Mouse (Mus musculus): ENCODE data around the gene Efna3. TPM values are rescaled to one million over a fixed set of nuclear protein-coding genes. Genes with fewer than 3 reads are reported as not detected.

Efna3 gene
- polyA plus RNA-seq, 1 experiment from 2014 or later, result 11.5 TPM

DNA sequence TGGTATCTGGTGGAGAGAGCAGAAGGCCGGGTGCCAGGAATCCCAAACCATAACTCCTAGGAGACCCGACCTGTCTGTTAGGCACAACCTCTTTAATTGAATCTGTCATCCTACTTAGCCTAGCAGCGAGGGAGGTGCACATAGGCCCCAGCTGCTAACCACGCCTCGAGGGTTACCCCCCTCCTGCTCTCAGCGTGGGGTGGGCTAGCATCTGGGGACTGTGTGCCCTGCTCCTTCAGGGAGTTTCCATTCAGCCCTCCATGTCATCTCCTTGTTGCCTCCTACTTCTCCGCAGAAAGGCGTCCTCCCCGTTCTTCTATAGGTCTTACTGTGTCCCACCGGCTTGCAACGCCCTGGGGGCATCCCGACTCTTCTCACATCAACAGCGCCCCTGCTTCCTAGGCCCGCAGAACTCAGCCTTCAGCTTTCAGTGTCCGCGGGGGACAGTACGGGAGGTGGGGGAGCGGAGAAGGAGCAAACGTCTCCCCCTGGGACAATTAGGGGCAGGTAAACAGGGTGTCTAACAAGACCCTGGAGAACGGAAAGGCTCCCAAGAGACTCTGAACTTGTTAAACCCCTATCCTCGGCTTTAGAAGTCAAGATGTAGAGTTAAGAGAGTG is 3.7 kb downstream of the Efna3 start:
- peaks cover 57% of the 10 kb centered on the region for H3K4me1 ChIP-seq (ENCODE audit: insufficient read depth, low read length)
- H3K4me3 ChIP-seq (ENCODE audit: low read length), result peak overlapping the region; percentile 63
- peaks cover 20% of the 10 kb centered on the region for H3K27me3 ChIP-seq (ENCODE audit: insufficient read depth, low read length)
- no peak for ATAC-seq (ENCODE audit: low FRiP score, low TSS enrichment)
- no peak overlapping the region for H3K27ac ChIP-seq (ENCODE audit: low read length)
- no peaks in the 10 kb centered on the region for H3K9me3 ChIP-seq (ENCODE audit: low read length)
- no peaks in the 10 kb centered on the region for H3K36me3 ChIP-seq (ENCODE audit: insufficient read depth, low read length)
- peak overlapping the region; percentile 63; the same call in 1 of the 2 replicates for H3K9ac ChIP-seq (replicated peaks; ENCODE audit: low read length)
- 15% methylated on average over 21 of the region's 21 CpGs for WGBS
- peak overlapping the region; percentile 79 for H3K4me2 ChIP-seq (replicated peaks; ENCODE audit: low read depth, low read length)

DNA sequence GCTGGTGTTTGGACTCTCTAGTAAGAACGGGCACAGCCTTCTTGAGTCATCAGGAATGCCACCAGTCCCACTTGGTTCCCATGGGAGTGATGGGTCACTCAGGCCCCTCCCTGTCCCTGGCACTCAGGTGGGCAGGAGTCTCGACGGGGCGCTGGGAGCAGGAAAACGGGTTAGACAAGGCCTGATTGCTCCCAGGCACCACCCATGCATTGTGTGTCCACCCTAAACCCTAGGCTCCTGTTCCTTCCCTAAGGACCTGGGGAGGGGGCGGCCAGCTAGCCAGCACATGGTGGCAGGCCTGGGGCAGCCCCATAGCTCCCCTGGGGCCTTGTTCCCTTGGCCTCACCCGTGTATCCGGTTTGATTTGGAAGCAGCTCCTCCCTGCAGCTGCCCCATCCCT is 4.4 kb downstream of the Efna3 start:
- no peak for ATAC-seq (ENCODE audit: low FRiP score, low TSS enrichment)
- H3K4me2 ChIP-seq (replicated peaks; ENCODE audit: low read depth, low read length), result no peak overlapping the region
- no peak overlapping the region for H3K9ac ChIP-seq (replicated peaks; ENCODE audit: low read length)
- no peaks in the 10 kb centered on the region for H3K9me3 ChIP-seq (ENCODE audit: low read length)
- H3K27me3 ChIP-seq (ENCODE audit: insufficient read depth, low read length), result peaks cover 20% of the 10 kb centered on the region
- H3K36me3 ChIP-seq (ENCODE audit: insufficient read depth, low read length), result no peaks in the 10 kb centered on the region
- H3K27ac ChIP-seq (ENCODE audit: low read length), result no peak overlapping the region
- 66% methylated on average over 8 of the region's 8 CpGs for WGBS
- H3K4me1 ChIP-seq (ENCODE audit: insufficient read depth, low read length), result peaks cover 57% of the 10 kb centered on the region
- H3K4me3 ChIP-seq (ENCODE audit: low read length), result no peak overlapping the region

DNA sequence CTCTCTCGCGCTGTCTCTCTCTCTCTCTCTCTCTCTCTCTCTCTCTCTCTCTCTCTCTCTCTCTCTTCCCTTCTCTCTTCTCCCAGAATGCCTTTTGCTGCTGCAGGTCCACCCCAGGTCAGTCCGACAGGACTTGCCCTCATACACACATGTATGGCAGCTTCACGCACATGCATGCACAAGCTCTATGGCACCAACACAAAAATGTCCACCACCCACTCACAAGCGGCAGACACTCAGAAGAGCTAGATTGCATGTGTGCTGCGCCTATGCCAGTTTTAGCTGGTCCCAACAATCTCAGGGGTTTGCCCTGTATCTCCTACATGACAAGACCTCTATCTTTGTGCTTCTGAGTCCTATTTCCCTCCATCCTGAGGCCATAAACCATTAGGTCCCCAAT is 5.5 kb downstream of the Efna3 start:
- no peak overlapping the region for H3K4me3 ChIP-seq (ENCODE audit: low read length)
- no peak overlapping the region for H3K9ac ChIP-seq (replicated peaks; ENCODE audit: low read length)
- WGBS, result 55% methylated on average over 6 of the region's 6 CpGs
- H3K4me2 ChIP-seq (replicated peaks; ENCODE audit: low read depth, low read length), result no peak overlapping the region
- no peak for ATAC-seq (ENCODE audit: low FRiP score, low TSS enrichment)
- H3K27ac ChIP-seq (ENCODE audit: low read length), result no peak overlapping the region
- H3K36me3 ChIP-seq (ENCODE audit: insufficient read depth, low read length), result no peaks in the 10 kb centered on the region
- H3K9me3 ChIP-seq (ENCODE audit: low read length), result no peaks in the 10 kb centered on the region
- H3K27me3 ChIP-seq (ENCODE audit: insufficient read depth, low read length), result peaks cover 20% of the 10 kb centered on the region
- H3K4me1 ChIP-seq (ENCODE audit: insufficient read depth, low read length), result peaks cover 54% of the 10 kb centered on the region

DNA sequence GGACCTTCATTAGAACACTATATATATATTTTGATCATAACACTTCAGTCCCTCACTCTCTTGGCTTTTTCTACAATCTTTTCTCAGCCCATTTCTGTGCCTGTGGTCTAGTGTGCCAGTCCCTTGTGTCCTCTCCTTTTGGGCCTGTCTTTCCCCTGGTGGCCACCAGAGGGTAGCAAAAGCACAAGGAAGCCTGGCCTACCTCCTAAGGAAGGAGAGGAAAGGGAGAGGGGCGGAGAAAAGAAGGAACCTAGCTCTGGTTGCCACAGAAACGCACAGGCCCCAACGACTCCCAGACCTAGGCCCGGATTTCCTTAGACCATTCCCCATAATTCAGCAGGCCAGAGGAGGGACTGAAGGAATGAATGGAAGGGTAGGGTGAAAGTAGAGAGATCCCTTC is 5.9 kb downstream of the Efna3 start:
- peaks cover 50% of the 10 kb centered on the region for H3K4me1 ChIP-seq (ENCODE audit: insufficient read depth, low read length)
- peak; percentile 20 for ATAC-seq (ENCODE audit: low FRiP score, low TSS enrichment)

DNA sequence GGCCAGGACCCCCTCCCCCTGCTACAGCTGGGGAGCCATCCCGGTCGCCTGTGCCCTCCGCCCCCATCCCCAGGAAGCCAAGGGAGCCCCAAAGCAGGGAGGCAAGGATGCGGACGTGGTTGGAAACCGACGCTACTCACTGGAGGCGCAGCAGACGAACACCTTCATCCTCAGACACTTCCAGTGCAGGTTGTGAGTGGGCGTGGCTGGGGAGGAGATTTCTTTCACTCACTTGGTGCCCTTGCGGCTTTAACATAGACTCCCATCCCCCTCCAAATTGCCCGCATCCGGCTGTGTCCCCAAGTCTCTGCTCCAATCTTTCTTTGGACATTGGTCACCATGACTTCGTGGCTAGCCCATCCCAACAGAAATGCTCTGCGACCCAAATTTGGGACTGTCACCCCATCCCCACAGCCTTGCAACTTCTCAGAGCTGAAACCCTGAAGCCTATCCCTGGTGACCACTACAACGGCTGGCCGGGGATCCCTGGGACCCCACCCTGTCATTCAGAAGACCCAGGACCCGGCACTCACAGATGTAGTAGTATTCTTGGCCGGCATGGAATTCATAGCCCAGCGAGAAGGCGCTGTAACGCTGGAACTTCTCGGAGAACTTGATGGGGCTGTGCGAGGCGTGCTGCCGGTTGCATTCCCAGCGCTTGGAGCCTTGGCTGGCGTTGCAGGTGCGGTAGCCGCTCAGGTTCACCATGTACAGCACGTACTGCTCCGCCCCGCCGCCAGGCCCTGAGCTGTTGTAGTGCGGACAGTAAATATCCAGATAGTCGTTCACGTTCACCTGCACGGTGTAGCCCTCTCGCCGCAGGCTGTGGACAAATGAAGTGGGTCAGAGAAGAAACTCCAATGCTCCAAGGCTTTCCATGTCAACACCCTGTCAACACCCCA is 6.6 kb downstream of the Efna3 start:
- Histone ChIP-seq H3K27me3 (ENCODE audit: insufficient read depth, low read length) (peaks cover 20% of the 10 kb centered on the region), H3K9ac (replicated peaks; ENCODE audit: low read length) (peak overlapping the region; percentile 58; the same call in 1 of the 2 replicates), H3K9me3 (ENCODE audit: low read length) (no peaks in the 10 kb centered on the region), H3K27ac (ENCODE audit: low read length) (no peak overlapping the region), H3K4me3 (ENCODE audit: low read length) (peak overlapping the region; percentile 43), H3K36me3 (ENCODE audit: insufficient read depth, low read length) (no peaks in the 10 kb centered on the region), H3K4me1 (ENCODE audit: insufficient read depth, low read length) (peaks cover 43% of the 10 kb centered on the region), H3K4me2 (replicated peaks; ENCODE audit: low read depth, low read length) (peak overlapping the region; percentile 68)
- peak; percentile 28; the same call in 1 of the 2 replicates for ATAC-seq (ENCODE audit: low FRiP score, low TSS enrichment)
- 13% methylated on average over 40 of the region's 40 CpGs for WGBS

More for the DNA sequence above, 5.9 kb downstream of the Efna3 start:
- Histone ChIP-seq H3K27ac (ENCODE audit: low read length) (no peak overlapping the region), H3K27me3 (ENCODE audit: insufficient read depth, low read length) (peaks cover 20% of the 10 kb centered on the region), H3K36me3 (ENCODE audit: insufficient read depth, low read length) (no peaks in the 10 kb centered on the region), H3K4me3 (ENCODE audit: low read length) (no peak overlapping the region; the same call in 1 of the 2 replicates), H3K9ac (replicated peaks; ENCODE audit: low read length) (no peak overlapping the region), H3K9me3 (ENCODE audit: low read length) (no peaks in the 10 kb centered on the region), H3K4me2 (replicated peaks; ENCODE audit: low read depth, low read length) (peak overlapping the region; percentile 68; the same call in 1 of the 2 replicates)
- WGBS, result 3% methylated on average over 4 of the region's 4 CpGs

DNA sequence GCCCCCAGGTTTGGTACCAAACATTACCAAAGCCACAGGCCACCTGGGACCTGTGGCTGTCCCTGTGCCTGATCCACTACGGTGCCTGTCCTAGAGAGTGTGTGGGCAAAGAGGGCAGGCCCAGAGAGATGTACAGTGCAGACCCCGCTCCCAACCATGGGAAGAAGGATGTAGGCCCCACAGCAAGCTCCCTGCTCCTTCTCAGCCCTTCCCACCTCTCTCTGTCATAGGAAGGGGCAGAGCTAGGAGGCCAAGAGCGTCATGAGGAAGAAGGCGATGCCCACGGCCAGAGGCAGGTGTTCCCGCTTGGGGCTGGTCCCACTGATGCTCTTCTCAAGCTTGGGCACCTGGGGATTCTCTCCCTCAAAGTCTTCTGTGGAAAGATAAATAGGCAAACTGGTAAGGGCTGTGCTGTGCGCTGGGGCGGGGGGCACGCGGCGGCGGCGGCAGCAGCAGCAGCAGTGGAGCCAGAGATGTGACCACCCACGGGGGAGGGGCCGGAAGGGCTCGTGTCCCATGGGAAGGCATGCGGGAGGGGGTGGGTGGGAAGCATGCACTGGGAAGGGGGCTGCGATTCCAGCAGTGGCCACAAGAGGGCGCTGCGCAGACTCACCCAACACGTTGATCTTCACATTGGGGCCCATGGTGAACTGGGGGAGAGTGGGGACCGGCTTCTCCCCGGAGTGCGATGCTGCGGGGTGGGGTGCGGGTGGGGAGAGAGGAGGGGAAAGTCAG is 7.4 kb downstream of the Efna3 start:
- ATAC-seq (ENCODE audit: low FRiP score, low TSS enrichment), result peak; percentile 33; the same call in 1 of the 2 replicates
- Histone ChIP-seq H3K4me3 (ENCODE audit: low read length) (peak overlapping the region; percentile 43), H3K27ac (ENCODE audit: low read length) (peak overlapping the region; percentile 9; the same call in 1 of the 2 replicates), H3K4me2 (replicated peaks; ENCODE audit: low read depth, low read length) (peak overlapping the region; percentile 68), H3K4me1 (ENCODE audit: insufficient read depth, low read length) (peaks cover 35% of the 10 kb centered on the region), H3K27me3 (ENCODE audit: insufficient read depth, low read length) (peaks cover 18% of the 10 kb centered on the region; the same call in 1 of the 2 replicates), H3K9ac (replicated peaks; ENCODE audit: low read length) (peak overlapping the region; percentile 58), H3K36me3 (ENCODE audit: insufficient read depth, low read length) (no peaks in the 10 kb centered on the region), H3K9me3 (ENCODE audit: low read length) (no peaks in the 10 kb centered on the region)
- WGBS, result 7% methylated on average over 26 of the region's 26 CpGs

DNA sequence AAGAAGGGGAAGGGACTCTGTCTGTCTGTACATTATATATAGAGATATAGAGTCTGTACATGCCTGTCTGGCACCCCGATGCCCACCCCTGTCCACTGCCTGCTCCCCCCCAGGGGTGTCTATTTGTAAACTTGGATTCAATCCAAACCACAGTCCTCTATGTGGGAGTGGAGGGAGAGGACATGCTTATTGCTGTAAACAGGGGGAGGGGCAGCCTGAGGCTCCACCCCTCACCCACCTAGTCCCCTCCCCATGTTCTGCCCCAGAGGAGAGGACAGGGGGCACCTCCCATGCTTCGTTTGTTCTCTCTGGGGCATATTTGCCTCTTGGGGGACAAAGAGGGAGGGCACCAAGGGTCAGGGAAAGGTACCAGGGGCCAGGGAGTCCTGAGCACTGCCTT is 8.0 kb downstream of the Efna3 start:
- Histone ChIP-seq H3K27ac (ENCODE audit: low read length) (peak overlapping the region; percentile 9; the same call in 1 of the 2 replicates), H3K36me3 (ENCODE audit: insufficient read depth, low read length) (no peaks in the 10 kb centered on the region), H3K4me3 (ENCODE audit: low read length) (peak overlapping the region; percentile 43), H3K27me3 (ENCODE audit: insufficient read depth, low read length) (peaks cover 13% of the 10 kb centered on the region; the same call in 1 of the 2 replicates), H3K4me2 (replicated peaks; ENCODE audit: low read depth, low read length) (peak overlapping the region; percentile 68), H3K9me3 (ENCODE audit: low read length) (no peaks in the 10 kb centered on the region), H3K4me1 (ENCODE audit: insufficient read depth, low read length) (peaks cover 29% of the 10 kb centered on the region), H3K9ac (replicated peaks; ENCODE audit: low read length) (peak overlapping the region; percentile 58)
- ATAC-seq (ENCODE audit: low FRiP score, low TSS enrichment), result no peak
- WGBS, result 44% methylated on average over 2 of the region's 2 CpGs

DNA sequence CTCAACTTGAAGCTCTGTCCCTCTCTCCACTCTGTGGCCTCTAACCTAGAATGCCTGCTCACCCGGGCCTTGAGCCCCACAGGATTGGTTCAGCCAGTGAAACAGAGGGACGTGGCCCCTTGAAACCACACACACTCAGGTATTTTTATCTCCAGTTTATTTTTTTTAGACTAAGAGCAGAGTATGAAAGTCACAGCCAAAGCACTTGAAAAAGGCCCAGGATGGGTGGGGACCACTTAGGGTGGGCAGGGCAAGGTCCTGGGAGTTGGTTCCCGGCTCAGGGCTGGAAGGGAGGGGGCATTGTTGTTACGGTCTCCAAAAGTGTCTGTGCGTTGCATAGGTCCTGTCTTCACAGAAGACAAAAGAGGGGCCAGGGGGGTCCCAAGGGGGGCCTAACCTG is 8.4 kb downstream of the Efna3 start:
- 78% methylated on average over 5 of the region's 5 CpGs for WGBS
- H3K9me3 ChIP-seq (ENCODE audit: low read length), result no peaks in the 10 kb centered on the region
- no peak overlapping the region for H3K27ac ChIP-seq (ENCODE audit: low read length)
- H3K4me1 ChIP-seq (ENCODE audit: insufficient read depth, low read length), result peaks cover 25% of the 10 kb centered on the region
- no peak overlapping the region for H3K9ac ChIP-seq (replicated peaks; ENCODE audit: low read length)
- peaks cover 13% of the 10 kb centered on the region; the same call in 1 of the 2 replicates for H3K27me3 ChIP-seq (ENCODE audit: insufficient read depth, low read length)
- no peak overlapping the region for H3K4me2 ChIP-seq (replicated peaks; ENCODE audit: low read depth, low read length)
- ATAC-seq (ENCODE audit: low FRiP score, low TSS enrichment), result no peak
- H3K36me3 ChIP-seq (ENCODE audit: insufficient read depth, low read length), result no peaks in the 10 kb centered on the region
- H3K4me3 ChIP-seq (ENCODE audit: low read length), result no peak overlapping the region

DNA sequence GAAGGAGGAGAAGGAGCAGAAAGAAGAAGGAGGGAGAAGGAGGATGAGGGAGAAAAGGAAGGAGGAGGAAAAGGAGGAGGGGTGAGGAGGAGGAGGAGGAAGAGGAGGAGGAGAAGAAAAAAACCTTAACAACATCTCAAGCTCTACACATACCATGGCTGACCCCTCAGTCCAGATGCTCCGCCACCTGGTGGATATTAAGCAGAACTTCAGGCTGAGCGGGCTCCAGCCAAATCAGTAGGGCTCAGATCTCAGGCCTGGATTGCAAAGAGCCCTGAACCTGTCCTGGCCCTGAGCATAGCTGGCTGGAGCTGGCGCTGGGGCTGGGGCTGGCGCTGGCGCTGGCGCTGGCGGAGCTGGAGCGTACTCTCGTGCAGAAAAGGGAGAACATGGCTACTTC is 14.7 kb downstream of the Efna3 start:
- peaks cover 12% of the 10 kb centered on the region for H3K4me1 ChIP-seq (ENCODE audit: insufficient read depth, low read length)
- 0 out of 2 replicates have a peak overlapping the region, but pooled peaks have one; percentile 15 for H3K9ac ChIP-seq (replicated peaks; ENCODE audit: low read length)
- no peak overlapping the region for H3K4me3 ChIP-seq (ENCODE audit: low read length)
- H3K27me3 ChIP-seq (ENCODE audit: insufficient read depth, low read length), result no peaks in the 10 kb centered on the region
- ATAC-seq (ENCODE audit: low FRiP score, low TSS enrichment), result peak; percentile 66
- WGBS, result 4% methylated on average over 9 of the region's 9 CpGs
- H3K9me3 ChIP-seq (ENCODE audit: low read length), result no peaks in the 10 kb centered on the region
- no peak overlapping the region for H3K27ac ChIP-seq (ENCODE audit: low read length)
- no peaks in the 10 kb centered on the region for H3K36me3 ChIP-seq (ENCODE audit: insufficient read depth, low read length)
- H3K4me2 ChIP-seq (replicated peaks; ENCODE audit: low read depth, low read length), result no peak overlapping the region

All from kidney, embryonic 16.5 days (tissue).